Mouse (Mus musculus) lung, postnatal 0 days (tissue): ENCODE data around the gene Rita1.

Source experiments
- CTCF ChIP-seq: IDR thresholded peaks from 2 replicates; pipeline ENCODE4 v1.5.1; 2016; ENCODE audit warnings: antibody characterized with exemption, mild to moderate bottlenecking
- EP300 ChIP-seq: IDR thresholded peaks from 2 replicates; pipeline ENCODE4 v1.6.1; 2016; ENCODE audit warnings: antibody characterized with exemption, mild to moderate bottlenecking, control low read depth

DNA sequence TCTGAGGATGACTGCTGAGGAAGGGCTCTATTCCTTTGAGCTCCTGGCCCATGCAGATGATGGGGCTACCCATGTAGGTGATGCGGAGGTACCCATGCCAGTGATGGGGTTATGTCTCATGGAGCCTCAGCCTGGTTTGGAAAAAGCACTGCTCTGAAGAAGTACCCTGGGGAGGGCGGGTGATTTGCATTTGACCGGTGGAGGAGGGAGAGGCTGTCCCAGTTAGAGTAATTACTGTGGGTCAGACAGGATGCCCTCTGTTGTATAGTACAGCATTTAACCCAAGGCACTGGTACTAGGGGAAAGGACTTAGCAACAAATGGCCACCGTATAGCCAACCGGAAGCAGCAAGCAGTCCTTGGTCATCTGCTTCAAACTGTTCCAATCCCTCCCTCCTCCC lies 22.5 kb upstream of the Rita1 start:
- TF ChIP-seq EP300 (no peak), CTCF (no peak)
